Mouse (Mus musculus): Measurements from ENCODE around the gene Anxa7. TPM values are rescaled to one million over a fixed set of nuclear protein-coding genes. Genes with fewer than 3 reads are reported as not detected.

Gene Anxa7
- total RNA-seq (2023; ENCODE audit: inconsistent age) = 44.5 to 58.3 TPM (median 51.4 TPM) in 4 replicates

GRCm38 (mm10) chr14:20479291-20480194, at the start of gene Anxa7:
Gene Anxa7, minus strand, starts transcription at chr14:20480133.

GRCm38 (mm10) chr14:20496603-20497002, 16.7 kb upstream of the Anxa7 start, which contains the start of gene Mss51:
Gene Mss51, minus strand, starts transcription at chr14:20496901.

GRCm38 (mm10) chr14:20451765-20452331, 28.1 kb downstream of the Anxa7 start, which contains the start of gene Cfap70:
Gene Cfap70, minus strand, starts transcription at chr14:20452226.

Other genes with a start within 250 kb of the Anxa7 start
- gene Kcnk16, start 210.9 kb downstream of the Anxa7 start, total RNA-seq (2023; ENCODE audit: inconsistent age) = not detected in 4 replicates
- gene Nudt13, start 185.4 kb downstream of the Anxa7 start, total RNA-seq (2023; ENCODE audit: inconsistent age) = 19.7 to 26.7 TPM (median 25.4 TPM) in 4 replicates
- 48.4 to 50.7 TPM (median 49.4 TPM) in 4 replicates for gene Ecd, start 132.0 kb downstream of the Anxa7 start, total RNA-seq (2023; ENCODE audit: inconsistent age)
- gene Fam149b, start 132.0 kb downstream of the Anxa7 start, total RNA-seq (2023; ENCODE audit: inconsistent age) = 32.7 to 40.9 TPM (median 37.8 TPM) in 4 replicates
- 71.4 to 100 TPM (median 83.0 TPM) in 4 replicates for gene Dnajc9, start 91.2 kb downstream of the Anxa7 start, total RNA-seq (2023; ENCODE audit: inconsistent age)
- 37.0 to 48.3 TPM (median 37.6 TPM) in 4 replicates for gene Mrps16, start 86.5 kb downstream of the Anxa7 start, total RNA-seq (2023; ENCODE audit: inconsistent age)
- 0.22 to 0.60 TPM in 2 of 4 replicates, not detected in the others for gene Cfap70, start 27.9 kb downstream of the Anxa7 start, total RNA-seq (2023; ENCODE audit: inconsistent age)
- 3.6 to 5.4 TPM (median 4.4 TPM) in 4 replicates for gene Mss51, start 16.8 kb upstream of the Anxa7 start, total RNA-seq (2023; ENCODE audit: inconsistent age)
- gene Ppp3cb, start 66.4 kb upstream of the Anxa7 start, total RNA-seq (2023; ENCODE audit: inconsistent age) = 103 to 113 TPM (median 110 TPM) in 4 replicates
- gene Usp54, start 160.9 kb upstream of the Anxa7 start, total RNA-seq (2023; ENCODE audit: inconsistent age) = 4.1 to 6.9 TPM (median 4.3 TPM) in 4 replicates
- not detected in 4 replicates for gene Myoz1, start 176.4 kb upstream of the Anxa7 start, total RNA-seq (2023; ENCODE audit: inconsistent age)
- 0.16 to 0.18 TPM in 2 of 4 replicates, not detected in the others for gene Synpo2l, start 188.2 kb upstream of the Anxa7 start, total RNA-seq (2023; ENCODE audit: inconsistent age)
- gene Sec24c, start 194.2 kb upstream of the Anxa7 start, total RNA-seq (2023; ENCODE audit: inconsistent age) = 229 to 252 TPM (median 238 TPM) in 4 replicates
- 6.0 to 8.5 TPM (median 7.1 TPM) in 4 replicates for gene Fut11, start 214.8 kb upstream of the Anxa7 start, total RNA-seq (2023; ENCODE audit: inconsistent age)
- gene Chchd1, start 222.9 kb upstream of the Anxa7 start, total RNA-seq (2023; ENCODE audit: inconsistent age) = 30.7 to 45.8 TPM (median 37.1 TPM) in 4 replicates
- 193 to 211 TPM (median 204 TPM) in 4 replicates for gene Zswim8, start 227.4 kb upstream of the Anxa7 start, total RNA-seq (2023; ENCODE audit: inconsistent age)